24 mouse cellular contexts compared by ENCODE assay signal in the genomic region with DNA sequence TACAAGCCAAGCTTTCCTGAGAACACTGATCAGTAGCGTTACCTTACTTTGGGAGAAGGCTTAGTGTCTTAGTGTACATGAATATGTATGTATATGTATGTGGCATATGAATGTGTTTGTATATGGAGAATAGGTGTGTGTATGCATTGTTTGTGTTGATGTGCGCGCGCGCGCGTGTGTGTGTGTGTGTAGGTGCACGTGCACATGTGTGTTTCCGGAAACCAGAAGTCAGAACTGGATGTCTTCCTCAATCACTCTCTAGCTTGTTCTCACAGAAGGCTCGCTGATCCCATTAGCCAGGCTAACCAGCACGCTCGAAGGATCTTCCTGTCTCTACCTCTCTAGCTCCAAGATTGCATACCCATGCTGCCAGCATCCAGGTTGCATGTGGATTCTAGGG. TPM values are rescaled to one million over a fixed set of nuclear protein-coding genes. Genes with fewer than 3 reads are reported as not detected.
A peak's percentile ranks its signal among the peaks of the same experiment; 100 is the strongest.
DNase-seq lines count a peak whose midpoint lies in the region; ATAC-seq lines count a peak whose summit lies in the region.
"Had no signal": no experiment of that assay in that cellular context is flagged by ENCODE, and none has a peak within 500 bp of the region (broad histone marks: within the 10 kb centered on the region; RNA-seq: fewer than 3 reads in every experiment).

No protein-coding gene starts in this region.

- peak; percentile 56 for DNase-seq in CD4-positive, CD25-positive, alpha-beta regulatory T cell, adult 2 months (ENCODE audit: low read depth, low spot score)
- peak; percentile 57 for DNase-seq in induced T-regulatory cell, adult 2 months (ENCODE audit: low read depth)
- DNase-seq in testis, postnatal 14 days (ENCODE audit: low spot score), result no peak
- DNase-seq: adrenal gland, adult 8-10 months; adrenal gland, postnatal 14 days; adrenal gland, postnatal 36 days; B cell, adult 2 months; cerebellum, adult 11-12 months; cerebellum, adult 2 months; cerebellum, adult 9-10 months; cerebellum, postnatal 10 days; cerebellum, postnatal 25 days; forebrain, postnatal 0 days had no signal

- peak overlapping the region; percentile 6 for H3K4me3 ChIP-seq in megakaryocyte, embryonic 14.5 days (replicated peaks)
- H3K4me3 ChIP-seq: embryonic facial prominence, embryonic 10.5 days; embryonic facial prominence, embryonic 12.5 days; forebrain, embryonic 13.5 days; forebrain, embryonic 15.5 days had no signal

- no peak for ATAC-seq in CD4-positive, CD25-positive, alpha-beta regulatory T cell, adult 4 months
- ATAC-seq in megakaryocyte, adult 5-6 weeks (ENCODE audit: poor library complexity, severe bottlenecking), result no peak
- ATAC-seq: activated CD4-positive, CD25-positive, alpha-beta regulatory T cell, adult 4 months; forebrain, embryonic 13.5 days; forebrain, embryonic 15.5 days; forebrain, postnatal 0 days; Patski had no signal

- H3K9me3 ChIP-seq in megakaryocyte, embryonic 14.5 days, result no peaks in the 10 kb centered on the region
- H3K9me3 ChIP-seq: embryonic facial prominence, embryonic 10.5 days; embryonic facial prominence, embryonic 12.5 days; forebrain, embryonic 13.5 days; forebrain, embryonic 15.5 days; G1E had no signal

- no peaks in the 10 kb centered on the region for H3K27me3 ChIP-seq in megakaryocyte, embryonic 14.5 days (replicated peaks)
- H3K27me3 ChIP-seq: CH12.LX had no signal

- peaks cover 92% of the 10 kb centered on the region for H3K4me1 ChIP-seq in megakaryocyte, embryonic 14.5 days
- H3K4me1 ChIP-seq: embryonic facial prominence, embryonic 12.5 days had no signal

- peaks cover 72% of the 10 kb centered on the region for H3K36me3 ChIP-seq in megakaryocyte, embryonic 14.5 days (replicated peaks; ENCODE audit: low read length)
- H3K36me3 ChIP-seq: embryonic facial prominence, embryonic 10.5 days; embryonic facial prominence, embryonic 12.5 days; forebrain, embryonic 15.5 days; G1E had no signal

RNA-seq across cellular contexts. Expression of gene Prkcq, which starts 6.0 kb away (rescaled TPM):
- 100 to 1,000 TPM; 134 to 151 TPM for polyA plus RNA-seq in CD4-positive, CD25-positive, alpha-beta regulatory T cell, adult 4 months (2017; shearing (Covaris generic))
- polyA plus RNA-seq in megakaryocyte, embryonic 14.5 days (2012; ENCODE audit: insufficient read depth, low replicate concordance), result 11.0 and 22.0 TPM in 2 replicates
- total RNA-seq in megakaryocyte, adult 5-6 weeks (2015), result 3.2 and 4.3 TPM in 2 replicates
- total RNA-seq in megakaryocyte, adult 5-6 weeks (2017), result 3.5 and 3.9 TPM in 2 replicates
- total RNA-seq: CH12.LX had no signal
- polyA plus RNA-seq: G1E had no signal
